Mouse (Mus musculus) hindbrain, embryonic 16.5 days (tissue): ENCODE results near the gene Serpind1. TPM values are rescaled to one million over a fixed set of nuclear protein-coding genes. Genes with fewer than 3 reads are reported as not detected.

Source experiments
- ATAC-seq: fragments of 200-750 bp; cut with Nextera tagmentation; 2 replicates; pipeline ENCODE4 v1.8.0; 2017; ENCODE audit warnings: moderate TSS enrichment, moderate library complexity
- H3K27ac ChIP-seq: fragments of 300-500 bp; sonication (generic); 2 replicates; pipeline ENCODE4 v1.5.1; 2014; ENCODE audit warnings: low read depth, mild to moderate bottlenecking, control low read depth, low read length, moderate library complexity
- H3K27me3 ChIP-seq: fragments of 300-500 bp; sonication (generic); replicated peaks from 2 replicates; pipeline ENCODE4 v1.6.1; 2014; ENCODE audit warnings: low read length; ENCODE audit not compliant: control insufficient read depth, insufficient read depth
- H3K36me3 ChIP-seq: fragments of 300-500 bp; sonication (generic); 2 replicates; pipeline ENCODE4 v1.6.1; 2014; ENCODE audit warnings: mild to moderate bottlenecking, low read length, moderate library complexity, mixed read lengths; ENCODE audit not compliant: control insufficient read depth, insufficient read depth
- H3K4me1 ChIP-seq: fragments of 300-500 bp; sonication (generic); 2 replicates; pipeline ENCODE4 v1.6.1; 2014; ENCODE audit warnings: low read depth, low read length; ENCODE audit not compliant: control insufficient read depth, insufficient read depth
- H3K4me2 ChIP-seq: fragments of 300-500 bp; sonication (generic); 2 replicates; pipeline ENCODE4 v1.6.1; 2014; ENCODE audit warnings: mild to moderate bottlenecking, low read length, control low read depth, moderate library complexity
- H3K4me3 ChIP-seq: fragments of 300-500 bp; sonication (generic); 2 replicates; pipeline ENCODE4 v1.5.1; 2014; ENCODE audit warnings: mild to moderate bottlenecking, low read length, control low read depth, moderate library complexity
- H3K9ac ChIP-seq: fragments of 300-500 bp; sonication (generic); 2 replicates; pipeline ENCODE4 v1.6.1; 2014; ENCODE audit warnings: low read depth, mild to moderate bottlenecking, control low read depth, low read length, moderate library complexity
- H3K9me3 ChIP-seq: fragments of 300-500 bp; sonication (generic); 2 replicates; pipeline ENCODE4 v1.6.1; 2014; ENCODE audit warnings: mild to moderate bottlenecking, low read length, moderate library complexity; ENCODE audit not compliant: control insufficient read depth
- WGBS: fragments of 180-500 bp; shearing (Covaris S2); extraction: QIAGEN DNeasy Blood & Tissue Kit; methylation state at CpG from one replicate; pipeline ENCODE4 v1.1.7; 2014; 5-methylcytosine and 5-hydroxymethylcytosine counted together
- polyA plus RNA-seq: library from polyadenylated mRNA; unstranded; fragments of >200 nt; fragmentation: Nextera tagmentation; extraction: Ambion mirVana; gene quantifications from 2 replicates; pipeline ENCODE4 v1.2.1, GENCODE M21; 2015

The Serpind1 gene
- polyA plus RNA-seq, 1 experiment from 2014 or later: 6.0 TPM

- H3K27me3 ChIP-seq: no peaks in the 10 kb centered on the region
- 95% methylated on average over 5 of the region's 5 CpGs for WGBS
- H3K9ac ChIP-seq: no peak overlapping the region
- no peaks in the 10 kb centered on the region for H3K9me3 ChIP-seq
- H3K36me3 ChIP-seq: peaks cover 55% of the 10 kb centered on the region
- H3K4me3 ChIP-seq: no peak overlapping the region
- H3K4me2 ChIP-seq: no peak overlapping the region
- H3K4me1 ChIP-seq: no peaks in the 10 kb centered on the region
- ATAC-seq: no peak
- H3K27ac ChIP-seq: no peak overlapping the region
Observed at GRCm38 (mm10) chr16:17312531-17312930, 18.6 kb upstream of the Serpind1 start.

GRCm38 (mm10) chr16:17316554-17316953, 14.6 kb upstream of the Serpind1 start:
- Histone ChIP-seq H3K4me1 (no peaks in the 10 kb centered on the region), H3K4me3 (no peak overlapping the region), H3K36me3 (peaks cover 50% of the 10 kb centered on the region), H3K9ac (no peak overlapping the region), H3K4me2 (no peak overlapping the region), H3K27ac (no peak overlapping the region), H3K27me3 (no peaks in the 10 kb centered on the region), H3K9me3 (no peaks in the 10 kb centered on the region)
- 95% methylated on average over 7 of the region's 7 CpGs for WGBS
- no peak for ATAC-seq

- no peaks in the 10 kb centered on the region for H3K4me1 ChIP-seq
- H3K4me2 ChIP-seq: no peak overlapping the region
- no peaks in the 10 kb centered on the region for H3K9me3 ChIP-seq
- H3K4me3 ChIP-seq: no peak overlapping the region
- peaks cover 49% of the 10 kb centered on the region for H3K36me3 ChIP-seq
- no peaks in the 10 kb centered on the region for H3K27me3 ChIP-seq
- H3K27ac ChIP-seq: peak overlapping the region; percentile 23; the same call in 1 of the 2 replicates
- 72% methylated on average over 5 of the region's 5 CpGs for WGBS
- no peak overlapping the region for H3K9ac ChIP-seq
- ATAC-seq: no peak
Observed at GRCm38 (mm10) chr16:17321481-17321880, 9.7 kb upstream of the Serpind1 start.

GRCm38 (mm10) chr16:17324745-17325144, 6.4 kb upstream of the Serpind1 start:
- no peak overlapping the region for H3K4me3 ChIP-seq
- H3K4me2 ChIP-seq: no peak overlapping the region
- 93% methylated on average over 5 of the region's 5 CpGs for WGBS
- H3K9ac ChIP-seq: no peak overlapping the region
- H3K4me1 ChIP-seq: no peaks in the 10 kb centered on the region
- no peaks in the 10 kb centered on the region for H3K27me3 ChIP-seq
- no peaks in the 10 kb centered on the region for H3K9me3 ChIP-seq
- no peak for ATAC-seq
- peaks cover 32% of the 10 kb centered on the region for H3K36me3 ChIP-seq
- H3K27ac ChIP-seq: no peak overlapping the region

GRCm38 (mm10) chr16:17326064-17326463, 5.1 kb upstream of the Serpind1 start:
- no peaks in the 10 kb centered on the region for H3K9me3 ChIP-seq
- no peak overlapping the region for H3K4me2 ChIP-seq
- H3K27me3 ChIP-seq: no peaks in the 10 kb centered on the region
- H3K27ac ChIP-seq: no peak overlapping the region
- H3K4me3 ChIP-seq: no peak overlapping the region
- peak; percentile 78; the same call in 1 of the 2 replicates for ATAC-seq
- H3K4me1 ChIP-seq: no peaks in the 10 kb centered on the region
- H3K9ac ChIP-seq: no peak overlapping the region
- H3K36me3 ChIP-seq: peaks cover 32% of the 10 kb centered on the region
- WGBS: 82% methylated on average over 2 of the region's 2 CpGs

GRCm38 (mm10) chr16:17329848-17330570, 1.2 kb upstream of the Serpind1 start:
- H3K9me3 ChIP-seq: no peaks in the 10 kb centered on the region

GRCm38 (mm10) chr16:17331855-17332254, 684 bp downstream of the Serpind1 start:
- Histone ChIP-seq H3K36me3 (peaks cover 7% of the 10 kb centered on the region; the same call in 1 of the 2 replicates), H3K4me1 (no peaks in the 10 kb centered on the region), H3K9me3 (no peaks in the 10 kb centered on the region), H3K4me3 (no peak overlapping the region), H3K4me2 (no peak overlapping the region), H3K27ac (no peak overlapping the region), H3K9ac (no peak overlapping the region), H3K27me3 (no peaks in the 10 kb centered on the region)
- no peak for ATAC-seq
- WGBS: 94% methylated on average over 5 of the region's 5 CpGs

More at GRCm38 (mm10) chr16:17329848-17330570, 1.2 kb upstream of the Serpind1 start:
- ATAC-seq: no peak
- Histone ChIP-seq H3K36me3 (peaks cover 10% of the 10 kb centered on the region), H3K9ac (no peak overlapping the region), H3K27me3 (no peaks in the 10 kb centered on the region), H3K27ac (no peak overlapping the region), H3K4me3 (no peak overlapping the region), H3K4me1 (no peaks in the 10 kb centered on the region), H3K4me2 (no peak overlapping the region)
- WGBS: 100% methylated on average over 1 of the region's 1 CpGs

- no peak overlapping the region for H3K27ac ChIP-seq
- no peaks in the 10 kb centered on the region for H3K27me3 ChIP-seq
- no peak overlapping the region for H3K9ac ChIP-seq
- no peaks in the 10 kb centered on the region for H3K9me3 ChIP-seq
- peaks cover 8% of the 10 kb centered on the region; the same call in 1 of the 2 replicates for H3K36me3 ChIP-seq
- no peak overlapping the region for H3K4me3 ChIP-seq
- no peaks in the 10 kb centered on the region for H3K4me1 ChIP-seq
- no peak overlapping the region for H3K4me2 ChIP-seq
- no peak for ATAC-seq
Observed at GRCm38 (mm10) chr16:17334574-17334973, 3.4 kb downstream of the Serpind1 start.

- H3K36me3 ChIP-seq: peaks cover 12% of the 10 kb centered on the region
- no peak overlapping the region for H3K4me3 ChIP-seq
- H3K4me2 ChIP-seq: no peak overlapping the region
- H3K9me3 ChIP-seq: no peaks in the 10 kb centered on the region
- 77% methylated on average over 1 of the region's 1 CpGs for WGBS
- no peak overlapping the region for H3K9ac ChIP-seq
- no peaks in the 10 kb centered on the region for H3K4me1 ChIP-seq
- no peaks in the 10 kb centered on the region for H3K27me3 ChIP-seq
- H3K27ac ChIP-seq: no peak overlapping the region
- no peak for ATAC-seq
Observed at GRCm38 (mm10) chr16:17336089-17336488, 4.9 kb downstream of the Serpind1 start.
